Mouse (Mus musculus): ENCODE data around the gene Eps8l2. TPM values are rescaled to one million over a fixed set of nuclear protein-coding genes. Genes with fewer than 3 reads are reported as not detected.
A peak's percentile ranks its signal among the peaks of the same experiment; 100 is the strongest.

Gene Eps8l2
- polyA plus RNA-seq, 1 experiment from 2014 or later: 22.4 TPM

DNA sequence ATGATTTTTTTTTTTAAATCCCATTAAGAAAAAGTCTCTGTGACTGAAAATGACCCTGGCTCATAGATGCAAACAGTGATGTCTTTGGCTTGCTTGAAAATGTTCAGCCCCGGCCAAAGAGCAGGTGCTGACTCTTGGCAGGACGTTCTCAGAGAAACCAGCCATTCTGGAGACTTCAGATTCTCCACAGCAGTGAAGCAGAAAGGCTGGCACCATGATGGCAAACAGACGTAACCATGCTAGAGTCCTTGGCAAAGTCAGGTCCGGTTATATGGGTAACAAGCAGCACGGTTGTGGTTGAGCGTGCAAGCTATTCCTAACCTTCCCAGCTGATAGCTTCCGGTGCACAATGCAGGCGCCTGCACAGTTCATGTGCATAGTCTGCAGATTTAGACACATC lies 39.5 kb upstream of the Eps8l2 start:
- Histone ChIP-seq H3K27me3 (ENCODE audit: insufficient read depth, low read length) (peaks cover 13% of the 10 kb centered on the region), H3K27ac (ENCODE audit: low read depth) (no peak overlapping the region), H3K9me3 (ENCODE audit: low read depth, low read length) (no peaks in the 10 kb centered on the region), H3K9ac (no peak overlapping the region), H3K4me1 (ENCODE audit: insufficient read depth) (peaks cover 3% of the 10 kb centered on the region; the same call in 1 of the 2 replicates), H3K4me3 (ENCODE audit: low read depth, low read length) (no peak overlapping the region), H3K4me2 (no peak overlapping the region), H3K36me3 (ENCODE audit: insufficient read depth) (peaks cover 70% of the 10 kb centered on the region)
- WGBS: 94% methylated on average over 8 of the region's 8 CpGs
- ATAC-seq (ENCODE audit: insufficient read depth): no peak
- no peak for TF ChIP-seq CTCF (IDR thresholded peaks at IDR 0.05; ENCODE audit: low read depth)
- no peak for DNase-seq

DNA sequence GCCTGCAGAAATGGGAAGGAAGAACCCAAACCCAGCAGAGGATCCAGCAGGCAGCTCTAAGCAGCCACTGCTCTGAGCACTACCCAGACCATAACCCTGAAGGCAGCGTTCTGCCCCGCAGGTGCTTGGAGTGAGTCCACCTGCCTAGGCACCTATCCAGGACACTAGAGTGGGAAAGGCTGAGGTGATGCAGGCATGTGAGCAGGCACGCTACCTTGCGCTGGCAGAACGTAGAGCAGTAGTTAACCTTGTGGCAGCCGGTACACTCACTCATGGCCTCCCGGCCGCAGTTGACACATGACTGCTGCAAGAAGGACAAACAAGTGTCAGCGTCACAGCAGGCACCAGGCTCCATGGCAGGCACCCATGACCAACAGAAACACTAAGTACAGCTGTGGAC lies 37.3 kb upstream of the Eps8l2 start:
- H3K4me1 ChIP-seq (ENCODE audit: insufficient read depth): no peaks in the 10 kb centered on the region
- no peaks in the 10 kb centered on the region for H3K27me3 ChIP-seq (ENCODE audit: insufficient read depth, low read length)
- ATAC-seq (ENCODE audit: insufficient read depth) (no peak), DNase-seq (no peak)
- H3K4me2 ChIP-seq: no peak overlapping the region
- peaks cover 91% of the 10 kb centered on the region for H3K36me3 ChIP-seq (ENCODE audit: insufficient read depth)
- H3K4me3 ChIP-seq (ENCODE audit: low read depth, low read length): no peak overlapping the region
- TF ChIP-seq CTCF (IDR thresholded peaks at IDR 0.05; ENCODE audit: low read depth): no peak
- H3K27ac ChIP-seq (ENCODE audit: low read depth): no peak overlapping the region
- 94% methylated on average over 9 of the region's 9 CpGs for WGBS
- H3K9ac ChIP-seq: no peak overlapping the region
- H3K9me3 ChIP-seq (ENCODE audit: low read depth, low read length): no peaks in the 10 kb centered on the region

DNA sequence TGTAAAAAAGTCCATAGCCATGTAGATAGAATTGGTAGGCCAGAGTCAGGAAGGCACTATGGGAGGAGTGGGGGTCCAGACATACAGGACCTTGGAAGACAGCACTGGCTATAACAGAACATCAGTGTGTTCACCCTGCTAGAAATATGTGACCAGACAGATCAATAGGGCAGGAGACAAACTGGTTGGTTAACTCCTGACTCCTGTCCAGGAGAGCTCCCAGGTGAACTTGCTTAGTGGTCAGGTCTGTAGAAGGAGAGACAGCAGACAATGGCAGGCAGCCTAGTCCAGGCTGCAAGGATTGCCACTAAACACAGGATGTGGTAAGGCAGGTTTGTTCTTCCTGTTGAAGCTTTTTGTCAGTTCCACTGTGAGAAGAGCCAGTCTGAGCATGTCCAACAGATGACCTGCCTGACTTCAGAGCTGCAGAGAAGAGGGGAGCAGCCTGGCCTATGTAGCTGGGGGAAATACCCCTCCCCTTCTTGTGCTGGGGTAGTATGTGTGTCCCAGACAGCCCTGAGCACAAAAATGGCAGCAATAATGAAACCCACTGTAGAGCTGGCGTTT lies 35.9 kb upstream of the Eps8l2 start:
- no peak for DNase-seq
- no peak for ATAC-seq (ENCODE audit: insufficient read depth)
- 77% methylated on average over 1 of the region's 1 CpGs for WGBS

DNA sequence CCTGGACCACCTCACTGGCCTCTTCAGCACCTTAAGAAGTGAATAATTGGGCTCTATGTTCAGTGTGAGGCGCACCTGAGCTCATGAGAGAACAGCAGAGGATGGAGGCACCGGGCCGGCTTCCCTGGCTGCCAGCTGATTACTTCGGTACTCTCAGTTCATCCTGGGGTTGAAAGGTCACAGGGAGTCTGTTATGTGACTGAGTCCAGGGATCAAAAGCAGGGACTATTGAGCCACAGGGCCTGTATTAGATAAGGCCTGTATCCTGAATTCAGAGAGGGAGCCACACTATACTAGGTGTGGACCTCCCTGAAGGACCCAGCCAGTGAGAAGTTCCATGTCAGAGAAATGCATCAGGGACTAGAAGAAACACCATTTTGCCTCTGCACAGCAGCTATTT lies 34.1 kb upstream of the Eps8l2 start:
- Histone ChIP-seq H3K9me3 (ENCODE audit: low read depth, low read length) (no peaks in the 10 kb centered on the region), H3K27me3 (ENCODE audit: insufficient read depth, low read length) (no peaks in the 10 kb centered on the region), H3K4me3 (ENCODE audit: low read depth, low read length) (no peak overlapping the region), H3K36me3 (ENCODE audit: insufficient read depth) (peaks cover 97% of the 10 kb centered on the region), H3K9ac (no peak overlapping the region), H3K4me2 (no peak overlapping the region), H3K4me1 (ENCODE audit: insufficient read depth) (no peaks in the 10 kb centered on the region), H3K27ac (ENCODE audit: low read depth) (no peak overlapping the region)
- no peak for ATAC-seq (ENCODE audit: insufficient read depth)
- TF ChIP-seq CTCF (IDR thresholded peaks at IDR 0.05; ENCODE audit: low read depth): no peak
- DNase-seq: no peak
- 86% methylated on average over 4 of the region's 4 CpGs for WGBS

More for the DNA sequence above, 35.9 kb upstream of the Eps8l2 start:
- no peak overlapping the region for H3K9ac ChIP-seq
- no peaks in the 10 kb centered on the region for H3K4me1 ChIP-seq (ENCODE audit: insufficient read depth)
- H3K27ac ChIP-seq (ENCODE audit: low read depth): no peak overlapping the region
- no peak overlapping the region for H3K4me2 ChIP-seq
- no peak for TF ChIP-seq CTCF (IDR thresholded peaks at IDR 0.05; ENCODE audit: low read depth)
- no peaks in the 10 kb centered on the region for H3K9me3 ChIP-seq (ENCODE audit: low read depth, low read length)
- H3K4me3 ChIP-seq (ENCODE audit: low read depth, low read length): no peak overlapping the region
- no peaks in the 10 kb centered on the region for H3K27me3 ChIP-seq (ENCODE audit: insufficient read depth, low read length)
- peaks cover 92% of the 10 kb centered on the region for H3K36me3 ChIP-seq (ENCODE audit: insufficient read depth)

DNA sequence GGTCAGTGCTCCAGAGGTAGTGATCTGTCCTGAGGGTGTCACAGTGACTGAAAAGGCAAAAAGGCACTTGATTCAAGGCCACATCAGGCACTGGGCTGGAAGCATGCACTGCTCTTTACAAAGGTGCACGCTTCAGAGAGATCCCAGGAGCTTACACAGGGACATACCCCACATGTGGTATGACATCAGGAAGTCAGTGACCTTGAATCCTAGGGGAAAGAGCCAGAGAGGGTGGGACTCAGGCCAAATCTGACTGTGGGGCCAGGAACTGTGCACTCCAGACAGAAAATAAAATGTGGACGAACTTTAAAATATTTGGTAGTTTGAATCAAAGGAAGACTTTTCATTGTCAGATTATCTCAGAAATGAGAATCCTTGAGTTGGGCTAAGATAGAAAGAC lies 24.3 kb upstream of the Eps8l2 start:
- Histone ChIP-seq H3K9ac (no peak overlapping the region), H3K4me3 (ENCODE audit: low read depth, low read length) (no peak overlapping the region), H3K4me1 (ENCODE audit: insufficient read depth) (no peaks in the 10 kb centered on the region), H3K27me3 (ENCODE audit: insufficient read depth, low read length) (no peaks in the 10 kb centered on the region), H3K36me3 (ENCODE audit: insufficient read depth) (peaks cover 96% of the 10 kb centered on the region), H3K4me2 (no peak overlapping the region), H3K9me3 (ENCODE audit: low read depth, low read length) (no peaks in the 10 kb centered on the region), H3K27ac (ENCODE audit: low read depth) (no peak overlapping the region)
- TF ChIP-seq CTCF (IDR thresholded peaks at IDR 0.05; ENCODE audit: low read depth): no peak
- ATAC-seq (ENCODE audit: insufficient read depth) (no peak), DNase-seq (no peak)
- WGBS: 92% methylated on average over 2 of the region's 2 CpGs

DNA sequence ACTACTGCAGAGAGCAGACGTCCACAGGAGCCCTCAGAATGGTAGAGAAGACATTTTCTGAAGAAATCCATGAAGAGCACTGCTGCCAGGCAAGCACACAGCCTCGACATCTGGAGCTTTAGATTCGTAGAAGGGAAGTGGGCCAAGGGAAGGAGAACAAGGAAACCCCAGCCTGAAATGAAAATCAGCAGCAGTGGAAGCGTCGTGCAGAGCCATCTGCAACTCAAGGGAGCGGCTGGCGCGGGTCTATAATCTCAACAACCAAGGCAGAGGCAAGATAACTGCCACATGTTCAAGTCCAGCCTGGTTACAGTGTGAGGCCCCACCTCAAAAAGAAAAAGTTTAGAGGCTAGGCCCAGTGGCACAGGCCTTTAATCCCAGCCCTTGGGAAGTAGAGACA lies 23.6 kb upstream of the Eps8l2 start:
- H3K27ac ChIP-seq (ENCODE audit: low read depth): no peak overlapping the region
- no peak overlapping the region for H3K9ac ChIP-seq
- 85% methylated on average over 8 of the region's 8 CpGs for WGBS
- no peaks in the 10 kb centered on the region for H3K4me1 ChIP-seq (ENCODE audit: insufficient read depth)
- ATAC-seq (ENCODE audit: insufficient read depth) (no peak), DNase-seq (no peak)
- no peaks in the 10 kb centered on the region for H3K27me3 ChIP-seq (ENCODE audit: insufficient read depth, low read length)
- no peak for TF ChIP-seq CTCF (IDR thresholded peaks at IDR 0.05; ENCODE audit: low read depth)
- H3K4me3 ChIP-seq (ENCODE audit: low read depth, low read length): no peak overlapping the region
- H3K36me3 ChIP-seq (ENCODE audit: insufficient read depth): peaks cover 95% of the 10 kb centered on the region
- no peaks in the 10 kb centered on the region for H3K9me3 ChIP-seq (ENCODE audit: low read depth, low read length)
- no peak overlapping the region for H3K4me2 ChIP-seq

DNA sequence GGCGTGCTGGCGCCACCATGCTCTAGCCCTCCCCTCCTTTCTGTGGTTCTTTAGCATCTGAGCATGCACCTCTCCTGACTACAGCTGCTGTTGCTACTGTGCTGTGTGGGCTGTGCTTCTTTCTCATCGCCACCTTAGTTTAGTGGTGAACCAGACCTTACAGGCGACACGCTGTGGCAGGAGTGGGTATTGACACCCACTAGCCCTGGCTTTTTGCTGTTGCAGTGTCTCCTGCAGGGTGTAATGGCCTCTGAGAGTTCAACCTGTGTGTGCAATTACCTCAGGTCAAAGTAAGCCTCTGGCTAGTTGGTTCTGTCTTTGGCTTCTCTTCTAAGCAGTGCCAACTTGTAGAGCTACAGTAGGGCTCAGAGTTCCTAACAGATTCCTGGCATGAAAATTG lies 22.7 kb upstream of the Eps8l2 start:
- DNase-seq (peak; percentile 57), ATAC-seq (ENCODE audit: insufficient read depth) (no peak)
- no peak overlapping the region for H3K27ac ChIP-seq (ENCODE audit: low read depth)
- H3K27me3 ChIP-seq (ENCODE audit: insufficient read depth, low read length): no peaks in the 10 kb centered on the region
- no peak overlapping the region for H3K4me3 ChIP-seq (ENCODE audit: low read depth, low read length)
- peaks cover 95% of the 10 kb centered on the region for H3K36me3 ChIP-seq (ENCODE audit: insufficient read depth)
- H3K9ac ChIP-seq: no peak overlapping the region
- peak; percentile 63 for TF ChIP-seq CTCF (IDR thresholded peaks at IDR 0.05; ENCODE audit: low read depth)
- H3K9me3 ChIP-seq (ENCODE audit: low read depth, low read length): no peaks in the 10 kb centered on the region
- no peak overlapping the region for H3K4me2 ChIP-seq
- no peaks in the 10 kb centered on the region for H3K4me1 ChIP-seq (ENCODE audit: insufficient read depth)
- 71% methylated on average over 5 of the region's 5 CpGs for WGBS
